Mouse (Mus musculus) bone marrow macrophage, adult 2 months (primary cell): ENCODE measurements around the gene Rsph9.

Source experiments
- CTCF ChIP-seq: IDR thresholded peaks from 2 replicates; pipeline ENCODE4 v1.5.1; 2012; ENCODE audit warnings: low read depth, mild to moderate bottlenecking, low read length, moderate library complexity
- POLR2A ChIP-seq: IDR thresholded peaks from 2 replicates; pipeline ENCODE4 v1.6.1; 2012; ENCODE audit warnings: mild to moderate bottlenecking, low read depth, low read length, borderline replicate concordance

GRCm38 (mm10) chr17:46115489-46115888 is 28.5 kb downstream of the Rsph9 start:
- TF ChIP-seq POLR2A, result no peak
- no peak for TF ChIP-seq CTCF
